Mouse (Mus musculus): ENCODE measurements around the gene Capn10. TPM values are rescaled to one million over a fixed set of nuclear protein-coding genes. Genes with fewer than 3 reads are reported as not detected.
A peak's percentile ranks its signal among the peaks of the same experiment; 100 is the strongest.

Capn10 gene
- polyA plus RNA-seq, 1 experiment: 17.1 TPM

GRCm38 (mm10) chr1:92930171-92930706 lies 3.9 kb upstream of the Capn10 start:
- TF ChIP-seq CTCF (IDR thresholded peaks at IDR 0.05; ENCODE audit: low read depth, low read length) (no peak), POLR2A (IDR thresholded peaks at IDR 0.05; ENCODE audit: insufficient read depth, low read length) (no peak), EP300 (IDR thresholded peaks at IDR 0.05; ENCODE audit: insufficient read depth, low read depth, low read length) (no peak)
- no peaks in the 10 kb centered on the region for H3K36me3 ChIP-seq (ENCODE audit: control insufficient read depth, insufficient read depth, low read length, poor library complexity, severe bottlenecking)
- H3K27me3 ChIP-seq (ENCODE audit: control insufficient read depth, insufficient read depth, low read length, poor library complexity, severe bottlenecking): no peaks in the 10 kb centered on the region
- H3K9ac ChIP-seq (ENCODE audit: low read depth, poor library complexity, severe bottlenecking): no peak overlapping the region
- no peaks in the 10 kb centered on the region for H3K9me3 ChIP-seq (replicated peaks; ENCODE audit: control insufficient read depth, insufficient read depth, low read length, poor library complexity, severe bottlenecking)
- no peak overlapping the region for H3K4me3 ChIP-seq (ENCODE audit: low read depth, low read length)
- peaks cover 1% of the 10 kb centered on the region for H3K4me1 ChIP-seq (ENCODE audit: control insufficient read depth, insufficient read depth, low read length)
- no peak overlapping the region for H3K27ac ChIP-seq (ENCODE audit: insufficient read depth, low read length)

- Histone ChIP-seq H3K27me3 (ENCODE audit: control insufficient read depth, insufficient read depth, low read length, poor library complexity, severe bottlenecking) (no peaks in the 10 kb centered on the region), H3K36me3 (ENCODE audit: control insufficient read depth, insufficient read depth, low read length, poor library complexity, severe bottlenecking) (no peaks in the 10 kb centered on the region), H3K4me3 (ENCODE audit: low read depth, low read length) (peak overlapping the region; percentile 76), H3K4me1 (ENCODE audit: control insufficient read depth, insufficient read depth, low read length) (peaks cover 1% of the 10 kb centered on the region), H3K9ac (ENCODE audit: low read depth, poor library complexity, severe bottlenecking) (peak overlapping the region; percentile 33), H3K9me3 (replicated peaks; ENCODE audit: control insufficient read depth, insufficient read depth, low read length, poor library complexity, severe bottlenecking) (no peaks in the 10 kb centered on the region), H3K27ac (ENCODE audit: insufficient read depth, low read length) (0 out of 2 replicates have a peak overlapping the region, but pooled peaks have one; percentile 12)
- TF ChIP-seq CTCF (IDR thresholded peaks at IDR 0.05; ENCODE audit: low read depth, low read length) (no peak), EP300 (IDR thresholded peaks at IDR 0.05; ENCODE audit: insufficient read depth, low read depth, low read length) (no peak), POLR2A (IDR thresholded peaks at IDR 0.05; ENCODE audit: insufficient read depth, low read length) (no peak)
These were observed 565 bp upstream of the Capn10 start for GRCm38 (mm10) chr1:92933611-92934010.

GRCm38 (mm10) chr1:92935054-92935962 lies 1.1 kb downstream of the Capn10 start:
- H3K36me3 ChIP-seq (ENCODE audit: control insufficient read depth, insufficient read depth, low read length, poor library complexity, severe bottlenecking): no peaks in the 10 kb centered on the region
- no peak overlapping the region for H3K27ac ChIP-seq (ENCODE audit: insufficient read depth, low read length)
- H3K9me3 ChIP-seq (replicated peaks; ENCODE audit: control insufficient read depth, insufficient read depth, low read length, poor library complexity, severe bottlenecking): no peaks in the 10 kb centered on the region
- no peaks in the 10 kb centered on the region for H3K27me3 ChIP-seq (ENCODE audit: control insufficient read depth, insufficient read depth, low read length, poor library complexity, severe bottlenecking)
- TF ChIP-seq POLR2A (IDR thresholded peaks at IDR 0.05; ENCODE audit: insufficient read depth, low read length) (no peak), CTCF (IDR thresholded peaks at IDR 0.05; ENCODE audit: low read depth, low read length) (no peak), EP300 (IDR thresholded peaks at IDR 0.05; ENCODE audit: insufficient read depth, low read depth, low read length) (no peak)
- peak overlapping the region; percentile 76 for H3K4me3 ChIP-seq (ENCODE audit: low read depth, low read length)
- H3K4me1 ChIP-seq (ENCODE audit: control insufficient read depth, insufficient read depth, low read length): peaks cover 1% of the 10 kb centered on the region
- peak overlapping the region; percentile 33 for H3K9ac ChIP-seq (ENCODE audit: low read depth, poor library complexity, severe bottlenecking)

GRCm38 (mm10) chr1:92935977-92936376 lies 1.8 kb downstream of the Capn10 start:
- Histone ChIP-seq H3K9me3 (replicated peaks; ENCODE audit: control insufficient read depth, insufficient read depth, low read length, poor library complexity, severe bottlenecking) (no peaks in the 10 kb centered on the region), H3K4me1 (ENCODE audit: control insufficient read depth, insufficient read depth, low read length) (peaks cover 1% of the 10 kb centered on the region), H3K27me3 (ENCODE audit: control insufficient read depth, insufficient read depth, low read length, poor library complexity, severe bottlenecking) (no peaks in the 10 kb centered on the region), H3K4me3 (ENCODE audit: low read depth, low read length) (no peak overlapping the region), H3K9ac (ENCODE audit: low read depth, poor library complexity, severe bottlenecking) (no peak overlapping the region), H3K27ac (ENCODE audit: insufficient read depth, low read length) (no peak overlapping the region), H3K36me3 (ENCODE audit: control insufficient read depth, insufficient read depth, low read length, poor library complexity, severe bottlenecking) (no peaks in the 10 kb centered on the region)
- TF ChIP-seq POLR2A (IDR thresholded peaks at IDR 0.05; ENCODE audit: insufficient read depth, low read length) (no peak), EP300 (IDR thresholded peaks at IDR 0.05; ENCODE audit: insufficient read depth, low read depth, low read length) (no peak), CTCF (IDR thresholded peaks at IDR 0.05; ENCODE audit: low read depth, low read length) (no peak)

- H3K27me3 ChIP-seq (ENCODE audit: control insufficient read depth, insufficient read depth, low read length, poor library complexity, severe bottlenecking): no peaks in the 10 kb centered on the region
- peaks cover 1% of the 10 kb centered on the region for H3K4me1 ChIP-seq (ENCODE audit: control insufficient read depth, insufficient read depth, low read length)
- no peak overlapping the region for H3K27ac ChIP-seq (ENCODE audit: insufficient read depth, low read length)
- H3K9ac ChIP-seq (ENCODE audit: low read depth, poor library complexity, severe bottlenecking): no peak overlapping the region
- H3K9me3 ChIP-seq (replicated peaks; ENCODE audit: control insufficient read depth, insufficient read depth, low read length, poor library complexity, severe bottlenecking): no peaks in the 10 kb centered on the region
- H3K4me3 ChIP-seq (ENCODE audit: low read depth, low read length): no peak overlapping the region
- H3K36me3 ChIP-seq (ENCODE audit: control insufficient read depth, insufficient read depth, low read length, poor library complexity, severe bottlenecking): no peaks in the 10 kb centered on the region
- no peak for TF ChIP-seq POLR2A (IDR thresholded peaks at IDR 0.05; ENCODE audit: insufficient read depth, low read length)
- TF ChIP-seq EP300 (IDR thresholded peaks at IDR 0.05; ENCODE audit: insufficient read depth, low read depth, low read length): no peak
- TF ChIP-seq CTCF (IDR thresholded peaks at IDR 0.05; ENCODE audit: low read depth, low read length): no peak
These were observed 2.3 kb downstream of the Capn10 start for GRCm38 (mm10) chr1:92936467-92936866.

- no peaks in the 10 kb centered on the region for H3K27me3 ChIP-seq (ENCODE audit: control insufficient read depth, insufficient read depth, low read length, poor library complexity, severe bottlenecking)
- no peak overlapping the region for H3K9ac ChIP-seq (ENCODE audit: low read depth, poor library complexity, severe bottlenecking)
- H3K4me3 ChIP-seq (ENCODE audit: low read depth, low read length): no peak overlapping the region
- no peaks in the 10 kb centered on the region for H3K36me3 ChIP-seq (ENCODE audit: control insufficient read depth, insufficient read depth, low read length, poor library complexity, severe bottlenecking)
- TF ChIP-seq CTCF (IDR thresholded peaks at IDR 0.05; ENCODE audit: low read depth, low read length): no peak
- no peak for TF ChIP-seq EP300 (IDR thresholded peaks at IDR 0.05; ENCODE audit: insufficient read depth, low read depth, low read length)
- TF ChIP-seq POLR2A (IDR thresholded peaks at IDR 0.05; ENCODE audit: insufficient read depth, low read length): no peak
- no peaks in the 10 kb centered on the region for H3K9me3 ChIP-seq (replicated peaks; ENCODE audit: control insufficient read depth, insufficient read depth, low read length, poor library complexity, severe bottlenecking)
- peaks cover 1% of the 10 kb centered on the region for H3K4me1 ChIP-seq (ENCODE audit: control insufficient read depth, insufficient read depth, low read length)
- no peak overlapping the region for H3K27ac ChIP-seq (ENCODE audit: insufficient read depth, low read length)
These were observed 3.6 kb downstream of the Capn10 start for GRCm38 (mm10) chr1:92937797-92938196.

Data from ES-Bruce4 (cell line).